Mouse (Mus musculus): ENCODE measurements around the gene Psmb1. TPM values are rescaled to one million over a fixed set of nuclear protein-coding genes. Genes with fewer than 3 reads are reported as not detected.

The Psmb1 gene
- polyA plus RNA-seq, 1 experiment from 2014 or later: 250 TPM

- Histone ChIP-seq H3K27me3 (replicated peaks) (no peaks in the 10 kb centered on the region), H3K4me3 (replicated peaks) (no peak overlapping the region), H3K36me3 (peaks cover 79% of the 10 kb centered on the region), H3K9ac (replicated peaks) (no peak overlapping the region), H3K27ac (replicated peaks) (no peak overlapping the region), H3K9me3 (replicated peaks) (no peaks in the 10 kb centered on the region), H3K4me1 (no peaks in the 10 kb centered on the region), H3K4me2 (no peak overlapping the region)
- WGBS: 63% methylated on average over 1 of the region's 1 CpGs
- ATAC-seq (ENCODE audit: low FRiP score): no peak
These were observed 69.6 kb downstream of the Psmb1 start for GRCm38 (mm10) chr17:15429937-15430336.

GRCm38 (mm10) chr17:15429451-15429850 lies 70.1 kb downstream of the Psmb1 start:
- Histone ChIP-seq H3K27ac (replicated peaks) (no peak overlapping the region), H3K4me2 (no peak overlapping the region), H3K27me3 (replicated peaks) (no peaks in the 10 kb centered on the region), H3K4me3 (replicated peaks) (no peak overlapping the region), H3K36me3 (peaks cover 77% of the 10 kb centered on the region), H3K9ac (replicated peaks) (no peak overlapping the region), H3K9me3 (replicated peaks) (no peaks in the 10 kb centered on the region), H3K4me1 (no peaks in the 10 kb centered on the region)
- WGBS: 84% methylated on average over 6 of the region's 6 CpGs
- ATAC-seq (ENCODE audit: low FRiP score): no peak

- no peak overlapping the region for H3K4me2 ChIP-seq
- H3K9ac ChIP-seq (replicated peaks): no peak overlapping the region
- no peaks in the 10 kb centered on the region for H3K4me1 ChIP-seq
- H3K27me3 ChIP-seq (replicated peaks): no peaks in the 10 kb centered on the region
- peaks cover 85% of the 10 kb centered on the region for H3K36me3 ChIP-seq
- H3K9me3 ChIP-seq (replicated peaks): no peaks in the 10 kb centered on the region
- H3K4me3 ChIP-seq (replicated peaks): no peak overlapping the region
- no peak for ATAC-seq (ENCODE audit: low FRiP score)
- no peak overlapping the region for H3K27ac ChIP-seq (replicated peaks)
- 94% methylated on average over 3 of the region's 3 CpGs for WGBS
These were observed 73.6 kb downstream of the Psmb1 start for GRCm38 (mm10) chr17:15425931-15426330.

Other genes with a start within 250 kb of the Psmb1 start
- gene Dll1, start 122.9 kb downstream of the Psmb1 start, polyA plus RNA-seq (2015; fragmentation: Nextera tagmentation; extraction: Ambion mirVana): 11.7 and 14.1 TPM in 2 replicates
- gene Fam120b, start 103.5 kb downstream of the Psmb1 start, polyA plus RNA-seq (2015; fragmentation: Nextera tagmentation; extraction: Ambion mirVana): 43.0 and 44.5 TPM in 2 replicates
- gene Tbp, start 137 bp upstream of the Psmb1 start, polyA plus RNA-seq (2015; fragmentation: Nextera tagmentation; extraction: Ambion mirVana): 48.8 and 51.7 TPM in 2 replicates
- 63.4 and 66.6 TPM in 2 replicates for gene Pdcd2, start 27.6 kb upstream of the Psmb1 start, polyA plus RNA-seq (2015; fragmentation: Nextera tagmentation; extraction: Ambion mirVana)
- gene Prdm9, start 64.6 kb upstream of the Psmb1 start, polyA plus RNA-seq (2015; fragmentation: Nextera tagmentation; extraction: Ambion mirVana): 1.8 and 2.3 TPM in 2 replicates
- 14.1 and 19.7 TPM in 2 replicates for gene Chd1, start 205.2 kb upstream of the Psmb1 start, polyA plus RNA-seq (2015; fragmentation: Nextera tagmentation; extraction: Ambion mirVana)